Mouse (Mus musculus): Measurements from ENCODE around the gene Matn1.

Gene Matn1

DNA sequence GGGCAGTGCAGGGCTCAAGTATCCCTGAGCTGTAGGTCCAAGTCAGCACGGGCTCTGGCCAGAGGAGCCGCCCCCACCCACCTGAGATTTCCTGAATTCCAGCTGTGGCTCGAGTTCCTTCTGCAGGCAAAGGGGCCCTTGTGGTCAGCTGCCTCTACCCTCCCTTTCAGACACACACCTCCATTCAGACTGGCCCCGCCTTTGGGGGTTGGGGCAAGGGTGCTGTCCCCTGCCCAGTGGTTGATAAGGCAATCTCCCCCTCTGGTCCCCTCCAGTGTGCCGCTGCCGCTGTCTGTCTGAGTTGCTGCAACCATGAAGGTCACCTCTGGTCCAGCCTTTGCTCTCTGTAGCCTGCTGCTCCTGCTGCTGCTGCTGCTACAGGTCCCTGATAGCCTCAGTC is at the start of gene Matn1:
Matn1 (plus strand) TSS at position 274 of the 400 bp plus-strand sequence.
- no peak for DNase-seq (ENCODE audit: extremely low spot score)

DNA sequence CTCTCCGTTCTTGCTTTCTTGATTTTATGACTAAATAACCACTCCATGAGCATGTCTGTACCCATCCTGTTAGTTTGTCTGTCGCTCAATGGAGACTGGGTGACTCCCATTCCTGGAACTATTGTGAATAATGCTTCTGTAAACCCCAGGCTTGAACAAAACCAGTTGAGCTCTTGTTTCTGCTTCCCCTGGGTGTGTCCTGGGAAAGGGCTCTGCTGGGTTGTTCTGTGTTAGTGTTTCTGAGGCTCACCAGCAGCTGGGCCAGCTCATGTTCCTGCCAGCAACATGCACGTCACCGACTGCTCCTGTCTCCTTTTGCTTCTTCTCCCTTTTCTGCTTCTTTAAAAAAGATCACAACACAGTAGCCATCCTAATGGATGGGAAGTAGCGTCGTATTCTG is 48.5 kb upstream of the Matn1 start:
- DNase-seq (ENCODE audit: extremely low spot score), result no peak

DNA sequence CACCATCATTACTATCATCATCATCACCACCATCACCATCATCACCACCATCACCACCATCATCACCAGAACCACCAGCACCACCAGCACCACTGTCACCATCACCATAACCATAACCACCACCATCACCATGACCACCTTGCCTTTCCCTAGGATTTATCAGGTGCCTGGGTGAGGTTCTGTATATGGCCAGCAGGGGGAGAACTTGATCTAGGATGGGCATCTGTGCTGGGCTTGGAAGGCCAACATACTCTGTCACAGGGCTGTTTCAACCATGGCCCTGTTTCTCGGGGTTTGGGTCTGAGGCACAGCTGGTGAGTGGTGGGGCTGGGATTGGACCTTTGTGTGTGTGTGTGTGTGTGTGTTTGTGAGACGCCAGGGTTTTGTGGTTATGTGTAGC is 47.8 kb upstream of the Matn1 start:
- DNase-seq (ENCODE audit: extremely low spot score), result peak; percentile 61

DNA sequence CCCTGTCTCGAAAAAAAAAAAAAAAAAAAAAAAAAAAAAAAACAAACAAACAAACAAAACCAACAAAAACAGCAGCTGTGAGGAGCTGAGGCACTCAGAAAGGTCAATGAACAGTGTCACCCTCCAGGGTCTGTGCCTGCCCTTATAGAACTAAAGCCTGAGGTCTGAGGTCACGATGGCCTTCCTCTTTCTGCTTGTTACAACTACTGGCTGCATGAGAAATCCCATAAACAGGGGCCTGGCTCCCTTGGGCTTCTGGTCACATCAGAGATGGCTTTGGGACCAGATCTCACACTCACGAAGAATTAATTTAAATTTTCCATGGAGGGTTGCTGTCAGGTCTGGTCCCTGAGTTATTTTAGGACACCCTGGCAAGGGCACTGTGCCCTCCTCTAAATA is 44.8 kb upstream of the Matn1 start:
- DNase-seq (ENCODE audit: extremely low spot score), result no peak

DNA sequence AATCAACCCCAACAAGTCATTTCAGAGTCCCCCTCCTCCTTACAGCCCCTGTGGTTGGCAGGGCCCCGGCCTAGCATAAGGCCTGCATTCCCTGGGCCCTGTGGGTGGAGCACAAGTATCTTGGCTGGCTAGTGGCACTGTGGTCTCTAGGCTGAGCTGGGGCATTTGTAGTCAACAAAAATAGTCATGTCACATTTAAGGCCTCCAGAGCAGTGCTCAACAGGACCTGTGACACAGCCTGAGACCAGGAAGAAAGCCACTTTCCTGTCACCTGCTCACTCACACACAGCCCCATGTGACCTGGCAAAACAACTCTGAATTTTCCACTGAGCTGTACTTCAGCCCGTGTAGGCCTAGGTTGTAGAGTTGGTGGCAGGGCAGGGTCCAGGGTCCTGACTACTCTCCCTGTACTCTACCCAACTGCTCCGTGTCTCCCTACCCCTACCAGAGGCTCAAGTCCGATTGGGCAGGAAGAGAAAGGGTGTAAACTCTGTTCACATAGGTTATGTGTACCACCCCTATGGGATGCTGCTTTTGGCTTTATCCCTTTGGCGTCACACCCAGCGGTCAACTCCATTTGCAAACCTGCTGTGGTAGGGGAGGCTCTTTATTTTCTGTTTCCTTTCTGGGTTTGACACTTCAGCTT is 44.3 kb upstream of the Matn1 start:
- no peak for DNase-seq (ENCODE audit: extremely low spot score)

DNA sequence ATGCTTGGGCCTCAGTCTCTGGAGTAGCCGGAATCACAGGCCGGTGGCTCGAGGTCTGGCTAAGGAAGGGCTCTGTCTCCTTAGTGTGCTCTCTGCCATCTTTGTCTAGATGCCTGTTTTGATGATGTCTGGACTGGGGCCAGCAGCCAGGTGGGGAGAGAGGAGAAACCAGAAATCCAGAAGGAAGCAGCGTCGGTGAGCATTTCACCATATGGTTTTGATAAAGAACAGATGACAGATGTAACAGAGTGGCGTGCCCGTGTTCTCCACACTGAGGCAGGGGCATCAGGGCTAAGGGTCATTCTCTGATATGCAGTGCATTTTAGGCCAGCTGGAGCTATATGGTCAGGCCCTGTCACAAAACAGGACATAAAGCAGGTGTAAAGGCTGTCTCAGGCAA is 43.4 kb upstream of the Matn1 start:
- no peak for DNase-seq (ENCODE audit: extremely low spot score)

DNA sequence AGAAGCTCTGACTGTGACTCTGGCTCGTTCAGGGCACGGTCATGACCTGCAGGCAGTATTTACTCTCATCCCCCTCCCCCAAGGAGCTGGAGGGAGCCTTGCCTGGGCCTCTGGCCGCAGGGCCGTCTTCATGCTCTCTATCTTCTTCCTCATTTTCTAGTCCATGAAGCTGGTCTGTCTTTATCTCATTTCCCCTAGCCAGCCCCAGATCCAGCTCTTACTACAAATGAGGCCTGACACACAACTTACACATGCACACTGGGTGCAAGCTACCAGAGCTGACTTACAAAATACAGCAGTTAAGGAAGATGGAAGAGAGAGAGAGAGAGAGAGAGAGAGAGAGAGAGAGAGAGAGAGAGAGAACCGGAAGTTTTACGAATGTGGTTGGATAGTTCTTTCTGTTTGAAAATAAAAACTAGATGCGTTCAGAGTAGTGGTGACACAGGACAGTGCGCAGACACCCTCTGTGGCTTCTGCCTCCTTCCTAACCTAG is 41.9 kb upstream of the Matn1 start:
- peak; percentile 27 for DNase-seq (ENCODE audit: extremely low spot score)

DNA sequence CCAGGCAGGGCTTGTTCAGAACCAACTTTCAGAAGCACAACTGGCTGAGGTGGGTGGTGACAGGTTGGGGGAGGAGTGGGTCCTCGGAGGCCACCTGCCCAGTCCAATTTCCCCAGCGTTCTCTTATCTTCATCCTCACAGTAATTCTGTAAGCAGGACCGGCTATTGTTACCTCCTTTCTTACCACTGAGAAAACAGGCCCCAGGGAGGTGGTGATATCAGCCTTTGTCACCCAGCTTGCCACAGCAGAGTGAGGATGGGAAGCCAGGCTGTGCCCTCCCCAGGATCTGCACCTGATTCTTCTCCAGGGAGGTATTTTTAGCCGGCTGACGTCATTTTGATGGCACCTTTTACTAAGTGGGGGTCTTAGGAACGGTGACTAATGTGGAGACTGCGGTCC is 39.2 kb upstream of the Matn1 start:
- DNase-seq (ENCODE audit: extremely low spot score), result no peak

DNA sequence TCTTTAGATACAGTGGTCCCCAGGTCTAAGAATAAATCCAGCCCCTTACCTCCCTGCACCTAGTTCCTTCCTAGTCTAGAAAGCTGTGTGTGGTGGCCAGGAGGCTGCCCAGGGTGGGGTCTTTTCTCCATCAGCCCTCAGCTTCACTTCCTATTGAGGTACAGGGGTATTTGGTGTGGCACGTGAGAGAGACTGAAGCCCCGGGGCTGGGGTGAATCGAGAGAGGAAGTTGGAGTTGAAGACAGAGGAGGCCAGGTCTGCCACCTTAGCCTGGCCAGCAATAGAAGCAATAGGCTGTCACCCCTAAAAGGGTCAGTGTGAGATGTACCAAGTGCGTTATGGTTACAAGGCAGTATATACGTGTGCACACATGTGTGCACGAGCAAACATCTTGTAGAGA is 38.3 kb upstream of the Matn1 start:
- no peak for DNase-seq (ENCODE audit: extremely low spot score)

DNA sequence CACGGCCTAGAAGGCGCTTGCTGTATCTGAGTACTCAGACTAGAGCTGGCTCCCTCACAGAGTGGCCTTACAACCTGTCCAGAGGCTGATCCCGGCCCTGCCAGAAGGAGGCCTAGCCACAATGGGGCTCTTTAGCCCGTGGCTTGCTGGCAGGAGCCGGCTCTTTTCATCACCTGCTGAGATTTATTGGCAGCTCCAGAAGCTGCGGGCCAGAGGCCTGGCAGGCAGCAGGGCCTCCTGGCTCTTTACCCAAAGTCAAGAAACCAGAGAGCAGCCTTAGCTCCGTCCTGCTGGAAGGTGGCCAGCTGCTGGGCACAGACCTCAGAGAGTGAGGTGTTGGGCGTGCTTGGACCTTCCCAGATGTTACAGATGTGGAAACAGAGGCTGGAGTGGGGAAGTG is 37.9 kb upstream of the Matn1 start:
- no peak for DNase-seq (ENCODE audit: extremely low spot score)

DNA sequence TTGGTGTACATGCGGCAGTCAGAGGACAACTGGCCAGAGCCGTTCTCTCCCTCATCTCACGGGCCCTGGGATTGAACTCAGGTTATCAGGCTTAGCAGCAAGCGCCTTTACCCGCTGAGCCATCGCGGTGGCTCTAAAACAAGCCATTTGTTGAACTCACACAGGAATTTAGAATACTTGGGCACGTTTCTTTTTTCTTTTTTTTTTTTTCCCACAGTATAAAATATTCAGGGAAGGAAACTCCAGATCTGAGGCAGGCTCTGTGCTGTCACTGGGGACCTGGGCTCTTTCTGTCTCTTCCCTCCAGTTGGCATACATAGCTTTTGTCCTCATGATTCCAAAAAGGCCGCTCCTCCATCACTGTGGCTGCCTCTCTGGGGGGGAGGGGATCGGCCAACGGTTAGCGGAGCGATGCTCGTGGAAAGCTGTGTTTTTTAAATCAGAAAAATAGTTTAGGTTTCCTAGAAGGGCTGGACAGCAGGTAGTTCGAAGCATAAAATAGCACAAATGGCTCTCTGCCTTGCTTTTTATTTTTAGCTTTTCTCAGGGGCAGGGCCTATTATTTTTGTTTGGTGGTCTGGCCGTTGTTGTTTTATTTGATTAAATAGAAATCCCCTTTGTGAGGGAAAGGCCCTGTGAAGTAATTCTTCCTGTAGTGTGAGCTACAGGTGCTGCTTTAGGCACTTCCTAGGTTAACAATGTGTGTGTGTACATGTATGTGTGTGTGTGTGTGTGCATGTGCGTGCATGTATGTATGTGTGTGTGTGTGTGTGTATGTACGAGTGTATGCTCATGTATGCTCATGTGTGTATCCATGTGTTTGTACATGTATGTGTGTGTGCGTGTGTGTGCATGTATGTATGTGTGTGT is 36.8 kb upstream of the Matn1 start:
- no peak for DNase-seq (ENCODE audit: extremely low spot score)

DNA sequence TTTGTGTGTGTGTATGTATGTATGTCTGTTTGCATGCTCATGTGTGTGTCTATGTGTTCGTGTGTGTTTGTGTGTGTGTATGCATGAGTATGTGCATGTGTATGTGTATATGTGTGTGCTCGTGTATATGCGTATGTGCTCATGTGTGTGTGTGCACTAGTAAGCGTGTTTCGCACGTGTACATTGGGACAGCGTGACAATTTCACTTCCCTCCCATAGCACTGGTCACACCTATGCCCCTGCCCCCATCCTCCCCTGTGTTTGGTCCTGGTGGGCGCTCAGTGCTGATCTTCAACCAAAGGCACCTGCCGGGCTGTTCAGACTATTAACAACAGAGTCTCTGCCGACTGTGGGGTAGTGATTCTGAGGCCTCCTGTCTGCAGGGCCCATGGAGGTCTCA is 36.1 kb upstream of the Matn1 start:
- no peak for DNase-seq (ENCODE audit: extremely low spot score)

DNA sequence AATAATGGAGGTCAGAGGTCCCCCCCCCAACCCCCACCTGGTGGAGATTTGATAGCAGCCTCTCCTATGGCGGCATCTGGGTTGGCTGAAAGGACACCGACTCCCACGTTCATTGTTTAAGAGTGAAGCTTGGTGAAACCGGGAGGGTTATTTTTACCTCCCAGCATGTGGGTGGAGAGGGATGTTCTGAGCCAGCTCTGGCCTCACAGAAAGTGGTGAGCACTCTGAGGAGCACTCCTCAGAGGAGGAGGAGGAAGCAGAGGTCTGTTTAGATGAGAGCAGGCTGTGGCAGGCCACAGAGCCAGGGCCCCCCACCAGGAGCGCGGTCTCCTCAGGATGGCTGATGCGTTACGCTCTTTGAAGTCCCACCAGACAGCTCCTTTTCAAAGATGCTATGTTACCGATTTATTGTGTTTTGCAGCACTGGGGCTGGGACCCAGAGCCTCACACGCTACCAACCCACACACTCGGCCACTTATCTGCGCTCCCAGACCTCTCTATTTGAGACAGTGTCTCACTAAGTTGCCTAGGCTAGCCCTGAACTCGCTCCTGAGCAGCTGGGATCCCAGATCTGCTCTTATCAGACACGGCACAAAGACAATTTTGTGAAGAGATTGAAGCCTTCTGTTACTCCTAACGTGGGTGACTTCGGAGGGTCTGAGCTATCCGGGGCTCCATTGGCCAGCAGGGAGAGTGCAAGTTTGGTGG is 34.9 kb upstream of the Matn1 start:
- DNase-seq (ENCODE audit: extremely low spot score), result no peak

DNA sequence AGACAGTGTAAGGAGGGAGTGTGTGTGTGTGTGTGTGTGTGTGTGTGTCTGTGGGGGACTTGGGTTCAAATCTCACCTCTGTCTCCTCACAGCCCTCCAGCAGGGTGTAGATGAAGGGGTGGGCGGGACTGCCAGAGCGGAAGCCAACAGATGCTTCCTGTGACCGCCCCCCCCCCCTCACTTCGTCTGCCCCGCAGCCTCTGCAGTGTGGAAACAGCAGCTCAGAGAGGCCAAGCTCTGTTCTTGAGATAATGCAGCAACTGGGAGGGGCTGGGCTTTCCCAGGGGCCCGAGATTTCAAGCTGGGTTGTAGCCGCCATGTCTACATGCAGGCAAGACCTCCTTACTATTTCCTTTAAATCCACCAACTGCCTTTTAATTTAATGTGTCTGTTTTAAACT is 33.5 kb upstream of the Matn1 start:
- DNase-seq (ENCODE audit: extremely low spot score), result no peak

DNA sequence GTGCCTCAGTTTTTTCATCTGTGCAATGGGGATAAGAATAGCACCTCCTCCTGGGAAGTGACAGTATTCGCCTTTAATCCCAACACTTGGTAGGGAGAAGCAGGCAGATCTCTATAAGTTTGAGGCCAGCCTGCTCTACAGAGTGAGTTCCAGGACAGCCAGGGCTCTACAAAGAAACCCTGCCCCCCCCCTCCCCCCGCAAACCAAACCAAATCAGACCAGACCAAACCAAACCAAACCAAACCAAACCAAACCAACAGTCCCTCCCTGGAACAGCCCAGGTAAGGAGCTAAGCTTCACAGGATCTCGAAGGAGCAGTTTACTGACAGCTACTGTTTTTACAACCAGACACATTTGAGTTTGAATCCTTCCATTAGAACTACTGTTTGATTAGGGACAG is 31.6 kb upstream of the Matn1 start:
- no peak for DNase-seq (ENCODE audit: extremely low spot score)

DNA sequence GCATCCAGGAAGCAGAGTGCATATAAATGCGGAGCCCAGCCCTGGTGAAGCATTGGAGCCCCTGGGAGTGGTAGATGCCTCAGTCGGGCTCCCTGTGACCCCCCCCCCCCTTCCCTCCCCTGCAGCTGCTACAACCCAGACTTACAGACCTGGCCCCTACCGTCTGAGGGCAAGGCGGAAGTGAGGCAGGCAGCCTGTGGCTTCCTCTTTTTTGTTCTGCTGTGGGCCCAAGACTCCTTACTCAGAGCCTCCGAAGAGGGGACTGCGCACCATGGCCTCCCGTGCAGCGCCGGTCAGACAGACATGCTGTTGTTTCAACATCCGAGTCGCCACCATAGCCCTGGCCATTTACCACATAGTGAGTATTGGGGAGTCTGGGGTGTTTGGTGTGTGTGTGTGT is 31.1 kb upstream of the Matn1 start, which contains the start of gene Laptm5:
Laptm5 (plus strand) TSS at position 49 of the 400 bp plus-strand sequence.
- no peak for DNase-seq (ENCODE audit: extremely low spot score)

DNA sequence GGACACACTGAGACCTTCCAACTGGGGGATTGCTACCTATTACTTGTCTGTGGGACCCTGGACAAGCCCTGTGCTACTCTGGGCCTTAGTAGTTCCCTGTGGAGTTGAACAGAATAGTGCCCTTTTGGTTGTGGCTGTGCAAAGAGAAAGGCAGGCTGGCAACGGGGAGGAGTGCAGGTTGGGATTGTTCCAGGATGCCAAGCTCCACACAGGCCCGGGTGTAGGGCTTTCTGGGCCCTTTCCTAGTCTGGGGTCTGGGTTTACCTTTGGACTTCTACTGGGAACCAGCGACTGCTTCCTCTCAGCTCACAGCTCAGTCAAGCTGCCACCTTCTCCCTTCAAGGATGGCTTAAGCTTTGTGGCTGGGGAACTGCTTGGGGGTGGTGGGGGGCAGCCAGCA is 30.7 kb upstream of the Matn1 start:
- no peak for DNase-seq (ENCODE audit: extremely low spot score)

DNA sequence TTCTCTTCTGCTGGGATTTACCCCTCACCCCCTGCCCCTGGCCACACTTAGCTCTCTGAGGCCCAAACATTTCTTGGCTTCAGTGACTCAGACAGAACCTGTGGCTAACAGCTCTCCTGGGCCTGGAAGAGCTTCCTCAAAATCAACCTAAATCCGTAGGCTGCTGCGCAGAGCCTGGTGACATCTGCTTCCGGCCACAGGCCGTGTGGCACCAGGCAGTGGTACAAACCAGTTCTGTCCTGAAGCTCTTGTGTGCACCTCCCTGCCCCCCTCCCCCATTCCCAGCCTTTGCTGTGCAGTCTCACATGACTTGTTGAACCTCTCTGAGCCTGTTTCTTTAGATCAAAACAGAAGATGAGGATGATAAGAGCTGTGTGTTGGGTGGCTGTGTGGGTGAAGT is 30.2 kb upstream of the Matn1 start:
- no peak for DNase-seq (ENCODE audit: extremely low spot score)

DNA sequence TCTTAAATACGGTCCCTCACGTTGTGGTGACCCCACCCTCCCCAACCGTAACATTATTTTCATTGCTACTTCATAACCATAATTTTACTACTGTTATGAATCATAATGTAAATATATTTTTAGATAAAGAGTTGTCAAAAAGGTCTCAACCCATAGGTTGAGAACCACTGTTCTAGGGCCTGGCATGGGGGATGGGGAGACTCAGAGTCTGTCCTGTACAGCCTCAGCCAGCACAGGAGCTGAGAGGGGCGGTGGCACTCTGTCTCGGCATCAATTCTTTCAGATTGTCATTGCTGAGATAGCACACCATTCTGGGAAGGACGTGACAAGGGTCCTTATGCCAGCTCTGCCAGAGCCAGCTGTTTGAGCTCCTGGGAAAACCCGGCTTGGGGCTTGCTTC is 29.7 kb upstream of the Matn1 start:
- DNase-seq (ENCODE audit: extremely low spot score), result no peak

DNA sequence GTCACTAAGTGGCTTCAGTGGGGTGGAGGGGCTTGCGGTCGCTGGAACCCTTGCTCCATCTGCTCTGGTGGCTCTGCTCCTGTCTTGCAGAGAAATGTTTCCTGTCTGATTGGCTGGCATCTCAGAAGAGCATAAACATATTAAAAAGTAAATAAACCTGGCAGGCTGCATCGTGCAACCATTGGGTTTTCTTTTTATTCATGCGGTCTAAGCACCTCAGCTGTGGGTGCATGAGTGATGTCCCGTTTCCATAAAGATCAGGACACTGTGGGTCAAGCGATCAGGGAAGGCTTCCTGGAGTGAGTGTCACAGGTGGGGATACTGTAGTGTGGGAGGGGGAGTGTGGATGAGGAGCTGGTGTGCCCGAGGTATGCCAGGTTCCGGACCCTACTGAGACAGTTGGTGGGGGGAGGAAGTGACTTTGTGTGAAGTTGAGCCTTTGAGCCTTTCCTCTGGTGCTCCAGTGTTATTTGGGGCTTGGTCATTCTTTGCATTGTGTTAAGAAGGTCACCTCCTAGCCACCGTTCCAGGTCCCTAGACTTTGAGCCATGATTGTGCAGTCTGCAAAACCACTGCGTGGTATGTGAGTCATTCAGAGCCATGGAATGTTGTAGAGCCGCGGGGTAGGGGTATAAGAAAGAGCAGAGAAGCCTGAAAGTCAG is 29.0 kb upstream of the Matn1 start:
- DNase-seq (ENCODE audit: extremely low spot score), result no peak

DNA sequence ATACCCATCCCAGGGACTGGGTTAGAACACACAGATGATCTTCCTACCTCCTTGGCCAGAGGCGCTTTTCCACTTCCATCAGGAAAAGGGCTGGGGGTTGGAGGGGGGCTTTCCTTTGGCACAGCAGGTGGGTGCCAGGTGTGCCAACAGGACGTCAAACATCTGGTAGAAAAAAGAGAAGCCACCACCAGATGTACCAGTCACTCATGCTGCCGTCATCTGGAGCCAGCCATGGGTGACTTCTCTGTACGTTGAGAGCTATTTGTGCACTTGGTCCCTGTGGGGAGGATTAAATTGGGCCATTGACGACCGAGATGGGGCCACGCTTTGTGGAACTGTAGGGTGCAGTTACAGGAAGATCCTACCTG is 28.5 kb upstream of the Matn1 start:
- no peak for DNase-seq (ENCODE audit: extremely low spot score)

DNA sequence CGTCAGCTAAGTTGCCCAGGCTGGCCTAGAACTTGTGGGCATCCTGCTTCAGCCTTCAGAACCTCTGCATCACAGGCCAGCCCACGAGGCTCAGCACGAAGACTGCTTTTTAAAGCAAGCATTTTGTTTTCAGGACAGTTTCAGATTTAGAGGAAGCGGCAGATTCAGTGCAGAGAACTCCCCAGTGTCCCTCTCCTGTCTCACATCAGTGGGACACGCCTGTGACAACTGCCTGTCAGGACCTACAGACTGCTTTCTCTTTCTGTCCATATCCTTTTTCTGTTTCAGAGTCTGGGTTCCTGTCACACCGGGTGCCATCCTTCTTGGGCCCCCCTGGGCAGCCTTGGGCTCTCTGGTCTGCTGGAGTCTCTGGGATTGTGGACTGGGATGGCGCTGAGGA is 27.5 kb upstream of the Matn1 start:
- DNase-seq (ENCODE audit: extremely low spot score), result no peak

Data from embryo, embryonic 9.5 days (tissue).